Mouse (Mus musculus) C2C12 (cell line): ENCODE results near the gene Ntrk2.

ENCODE experiments used
- CTCF ChIP-seq: IDR thresholded peaks from one replicate; pipeline ENCODE4 v1.5.1; 2011; ENCODE audit not compliant: control insufficient read depth, insufficient read depth, insufficient read length
- MYOD1 ChIP-seq: IDR thresholded peaks from one replicate; pipeline ENCODE4 v1.6.1; 2011; ENCODE audit warnings: low read depth; ENCODE audit not compliant: control insufficient read depth, insufficient read length

DNA sequence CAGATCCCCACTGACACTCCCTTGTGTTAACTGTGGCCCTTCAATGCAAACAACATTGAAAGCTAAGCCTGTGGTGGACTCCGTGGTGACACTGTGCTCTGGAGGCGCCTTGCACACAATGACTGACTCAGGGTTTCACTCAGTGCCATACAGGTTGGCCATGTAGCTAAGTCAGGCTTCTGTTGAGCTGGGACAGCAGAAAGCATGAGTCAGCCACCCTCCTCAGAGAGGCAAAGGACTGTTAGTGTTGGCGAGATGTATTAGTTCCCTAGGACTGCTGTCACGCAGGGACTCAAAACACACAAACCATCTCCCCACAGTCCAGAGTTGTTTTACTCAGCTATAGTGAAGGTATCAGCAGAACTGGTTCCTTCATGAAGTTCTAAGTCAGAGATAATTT, 245.8 kb downstream of the Ntrk2 start:
- TF ChIP-seq CTCF (no peak), MYOD1 (no peak)
